Mouse (Mus musculus) central nervous system, embryonic 14 days (tissue): ENCODE results near the gene Sost. TPM values are rescaled to one million over a fixed set of nuclear protein-coding genes. Genes with fewer than 3 reads are reported as not detected.

Experiments used
- polyA plus RNA-seq: library from polyadenylated mRNA; depleted of rRNA; stranded (reverse); fragments of >200 nt; gene quantifications from 2 replicates; pipeline ENCODE4 v1.2.3, GENCODE M21; 2012; rRNA removed

Gene Sost
- 0.24 and 0.29 TPM in 2 replicates for polyA plus RNA-seq

GRCm38 (mm10) chr11:101966965-101967614 lies at the start of gene Sost:
Gene Sost, minus strand, starts transcription at chr11:101967015.

DNA sequence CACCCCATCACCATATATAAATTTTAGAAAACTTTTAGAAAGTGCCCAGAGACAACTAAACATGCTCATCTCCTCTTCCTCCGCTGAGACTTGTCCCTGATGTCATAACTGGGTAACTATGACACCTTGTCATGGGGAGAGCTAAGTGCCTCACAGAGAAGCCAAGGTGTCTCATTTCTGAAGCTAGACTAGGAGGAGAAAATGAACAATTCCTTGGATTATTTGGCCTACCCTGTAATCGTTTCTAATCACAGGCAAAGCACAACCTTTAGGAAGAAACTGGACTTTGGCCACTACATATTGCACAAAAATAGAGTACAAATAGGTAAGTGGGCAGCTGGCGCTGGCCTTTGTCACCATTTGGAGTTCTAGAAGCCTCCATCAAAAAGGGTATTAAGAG lies 20.1 kb upstream of the Sost start, which contains the start of gene Dusp3:
Gene Dusp3 (minus strand): TSS at position 101 of the 400 bp plus-strand sequence.

GRCm38 (mm10) chr11:101984054-101985025 lies 17.5 kb upstream of the Sost start, which contains the start of gene Cfap97d1:
Gene Cfap97d1, plus strand, starts transcription at chr11:101984279.

Other genes with a start within 250 kb of the Sost start
- 28.3 and 28.8 TPM in 2 replicates for gene Dhx8, start 234.1 kb downstream of the Sost start, polyA plus RNA-seq
- gene Etv4, start 181.6 kb downstream of the Sost start, polyA plus RNA-seq = 9.6 and 15.7 TPM in 2 replicates
- 0.43 and 2.9 TPM in 2 replicates for gene Meox1, start 72.6 kb downstream of the Sost start, polyA plus RNA-seq
- gene Cfap97d1, start 17.3 kb upstream of the Sost start, polyA plus RNA-seq = not detected in 2 replicates
- gene Dusp3, start 20.0 kb upstream of the Sost start, polyA plus RNA-seq = 10.0 and 12.3 TPM in 2 replicates
- gene Mpp3, start 61.4 kb upstream of the Sost start, polyA plus RNA-seq = 43.1 and 46.8 TPM in 2 replicates
- gene Cd300lg, start 74.5 kb upstream of the Sost start, polyA plus RNA-seq = 0.06 and 0.20 TPM in 2 replicates
- gene Mpp2, start 121.5 kb upstream of the Sost start, polyA plus RNA-seq = 36.5 and 39.4 TPM in 2 replicates
- not detected in 2 replicates for gene Ppy, start 134.3 kb upstream of the Sost start, polyA plus RNA-seq
- 1.4 and 3.4 TPM in 2 replicates for gene Pyy, start 140.8 kb upstream of the Sost start, polyA plus RNA-seq
- 0.01 and 0.05 TPM in 2 replicates for gene Nags, start 178.5 kb upstream of the Sost start, polyA plus RNA-seq
- 33.3 and 33.4 TPM in 2 replicates for gene Tmem101, start 189.4 kb upstream of the Sost start, polyA plus RNA-seq
- gene Lsm12, start 218.3 kb upstream of the Sost start, polyA plus RNA-seq = 40.8 and 42.9 TPM in 2 replicates
- 51.2 and 51.4 TPM in 2 replicates for gene G6pc3, start 222.6 kb upstream of the Sost start, polyA plus RNA-seq